Mouse (Mus musculus): ENCODE measurements around the gene Cstf1. TPM values are rescaled to one million over a fixed set of nuclear protein-coding genes. Genes with fewer than 3 reads are reported as not detected.
A peak's percentile ranks its signal among the peaks of the same experiment; 100 is the strongest.

The Cstf1 gene
- polyA plus RNA-seq, 1 experiment from 2014 or later: 50.5 TPM

DNA sequence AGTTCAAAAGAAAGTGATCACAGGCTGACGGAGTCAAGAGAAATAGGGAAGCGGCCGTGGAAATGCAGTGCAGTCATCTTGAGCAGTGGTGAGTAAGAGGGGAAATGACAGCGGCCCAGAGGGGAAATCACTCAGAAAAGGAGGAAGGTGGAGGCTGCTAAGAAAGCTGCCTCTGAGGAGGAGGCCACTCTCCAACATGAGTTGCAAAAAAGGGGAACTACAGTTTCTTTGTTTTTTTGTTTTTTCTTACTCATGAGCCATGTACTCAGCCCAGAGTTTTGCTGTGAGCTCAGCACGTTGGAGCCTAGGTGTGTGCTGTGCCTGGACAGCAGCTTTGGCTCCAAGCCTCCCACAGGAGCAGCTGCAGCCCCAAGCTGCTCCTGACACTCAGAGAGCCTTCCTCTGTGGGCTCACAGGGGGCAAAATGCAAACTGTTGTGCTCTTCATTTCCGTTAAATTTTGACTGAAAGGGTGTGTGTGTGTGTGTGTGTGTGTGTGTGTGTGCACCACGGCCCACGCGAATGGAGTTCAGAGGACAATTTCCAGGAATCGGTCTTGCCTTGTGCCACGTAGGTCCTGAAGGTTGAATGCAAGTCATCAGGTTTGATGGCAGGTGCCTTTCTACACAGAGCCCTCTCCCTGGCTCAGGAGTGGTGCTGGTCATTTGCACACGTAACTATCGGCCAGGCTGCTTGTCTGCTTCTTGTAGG lies 30.8 kb downstream of the Cstf1 start:
- Histone ChIP-seq H3K27ac (ENCODE audit: low read depth, low read length) (peak overlapping the region; percentile 23; the same call in 1 of the 2 replicates), H3K36me3 (ENCODE audit: control insufficient read depth, insufficient read depth, low read length) (no peaks in the 10 kb centered on the region), H3K27me3 (replicated peaks; ENCODE audit: control insufficient read depth, insufficient read depth, low read length) (no peaks in the 10 kb centered on the region), H3K4me3 (ENCODE audit: low read depth, low read length) (no peak overlapping the region), H3K9me3 (ENCODE audit: control insufficient read depth, low read length) (no peaks in the 10 kb centered on the region), H3K9ac (ENCODE audit: low read depth, low read length) (no peak overlapping the region), H3K4me2 (no peak overlapping the region; the same call in 1 of the 2 replicates), H3K4me1 (replicated peaks; ENCODE audit: control insufficient read depth, insufficient read depth, low read length) (no peaks in the 10 kb centered on the region)
- ATAC-seq (replicated peaks; ENCODE audit: low FRiP score) (peak; percentile 40; the same call in 1 of the 2 replicates), DNase-seq (ENCODE audit: low spot score) (no peak)
- WGBS: 52% methylated on average over 13 of the region's 13 CpGs

DNA sequence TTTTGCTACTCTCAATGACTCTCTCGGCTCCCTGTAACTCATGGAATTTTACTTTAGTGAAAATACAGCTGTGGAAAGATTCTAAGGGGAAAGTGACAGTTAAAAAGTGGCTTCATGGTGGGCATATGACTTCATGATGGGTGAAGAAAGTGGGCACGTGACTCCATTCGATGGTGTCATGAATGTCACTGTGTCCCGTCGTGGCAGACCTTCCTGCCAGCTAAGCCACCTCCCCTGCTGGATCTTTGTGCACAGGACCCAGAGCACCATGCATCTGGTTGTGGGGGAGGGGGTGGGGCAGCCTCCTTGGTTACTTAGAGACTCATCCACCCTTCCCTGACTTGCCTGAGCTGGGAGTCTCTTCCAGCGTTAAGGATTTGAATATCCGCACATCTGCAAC lies 33.8 kb downstream of the Cstf1 start:
- Histone ChIP-seq H3K27me3 (replicated peaks; ENCODE audit: control insufficient read depth, insufficient read depth, low read length) (no peaks in the 10 kb centered on the region), H3K9me3 (ENCODE audit: control insufficient read depth, low read length) (no peaks in the 10 kb centered on the region), H3K27ac (ENCODE audit: low read depth, low read length) (no peak overlapping the region), H3K9ac (ENCODE audit: low read depth, low read length) (no peak overlapping the region), H3K4me1 (replicated peaks; ENCODE audit: control insufficient read depth, insufficient read depth, low read length) (no peaks in the 10 kb centered on the region), H3K4me3 (ENCODE audit: low read depth, low read length) (no peak overlapping the region), H3K4me2 (no peak overlapping the region), H3K36me3 (ENCODE audit: control insufficient read depth, insufficient read depth, low read length) (no peaks in the 10 kb centered on the region)
- ATAC-seq (replicated peaks; ENCODE audit: low FRiP score) (no peak), DNase-seq (ENCODE audit: low spot score) (no peak)
- WGBS: 52% methylated on average over 7 of the region's 7 CpGs

DNA sequence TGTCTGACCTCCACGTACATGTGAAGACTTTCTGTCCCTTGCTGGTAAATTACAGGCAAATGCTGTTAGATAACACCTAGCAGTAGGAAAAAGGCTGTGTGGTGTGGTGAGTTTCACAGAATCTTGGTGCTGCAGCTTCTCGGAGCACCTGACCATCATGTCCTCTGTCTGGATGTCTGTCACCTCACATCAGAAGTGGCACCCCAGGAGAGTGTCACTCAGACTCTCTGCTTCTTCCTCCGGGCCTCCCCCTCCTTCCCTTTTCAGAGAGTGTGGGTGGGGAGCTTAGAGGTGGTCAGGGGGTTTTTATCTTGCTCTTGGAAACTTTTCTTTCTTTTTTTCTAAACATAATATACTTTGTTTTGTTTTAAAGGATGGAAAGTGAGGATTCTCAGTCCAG lies 34.5 kb downstream of the Cstf1 start:
- DNase-seq (ENCODE audit: low spot score) (no peak), ATAC-seq (replicated peaks; ENCODE audit: low FRiP score) (no peak)
- no peaks in the 10 kb centered on the region for H3K9me3 ChIP-seq (ENCODE audit: control insufficient read depth, low read length)
- no peak overlapping the region for H3K9ac ChIP-seq (ENCODE audit: low read depth, low read length)
- H3K36me3 ChIP-seq (ENCODE audit: control insufficient read depth, insufficient read depth, low read length): no peaks in the 10 kb centered on the region
- H3K4me3 ChIP-seq (ENCODE audit: low read depth, low read length): no peak overlapping the region
- no peak overlapping the region for H3K27ac ChIP-seq (ENCODE audit: low read depth, low read length)
- WGBS: 49% methylated on average over 3 of the region's 3 CpGs
- H3K4me2 ChIP-seq: no peak overlapping the region
- no peaks in the 10 kb centered on the region for H3K27me3 ChIP-seq (replicated peaks; ENCODE audit: control insufficient read depth, insufficient read depth, low read length)
- no peaks in the 10 kb centered on the region for H3K4me1 ChIP-seq (replicated peaks; ENCODE audit: control insufficient read depth, insufficient read depth, low read length)

DNA sequence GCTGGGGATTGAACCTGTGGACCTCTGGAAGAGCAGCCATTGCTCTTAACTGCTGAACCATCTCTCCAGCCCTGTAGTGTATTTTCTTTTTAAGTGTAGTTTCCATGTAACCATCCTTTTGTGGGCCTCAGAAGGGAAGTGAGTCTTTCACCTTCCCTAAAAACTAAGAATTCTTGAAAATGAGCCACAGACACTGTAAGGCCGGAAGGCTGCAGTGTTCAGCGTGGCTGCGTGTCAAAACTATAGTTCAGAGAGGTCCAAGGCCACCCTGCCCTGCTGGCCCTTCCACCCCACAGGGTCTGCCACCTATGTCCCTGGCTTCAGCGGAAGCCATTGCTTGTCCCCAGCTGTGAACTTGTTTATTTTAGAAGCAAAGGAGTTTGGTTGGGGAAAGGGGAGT lies 35.7 kb downstream of the Cstf1 start:
- no peaks in the 10 kb centered on the region for H3K4me1 ChIP-seq (replicated peaks; ENCODE audit: control insufficient read depth, insufficient read depth, low read length)
- H3K27me3 ChIP-seq (replicated peaks; ENCODE audit: control insufficient read depth, insufficient read depth, low read length): no peaks in the 10 kb centered on the region
- H3K36me3 ChIP-seq (ENCODE audit: control insufficient read depth, insufficient read depth, low read length): no peaks in the 10 kb centered on the region
- H3K4me2 ChIP-seq: no peak overlapping the region
- ATAC-seq (replicated peaks; ENCODE audit: low FRiP score) (no peak), DNase-seq (ENCODE audit: low spot score) (no peak)
- H3K27ac ChIP-seq (ENCODE audit: low read depth, low read length): no peak overlapping the region
- 59% methylated on average over 4 of the region's 4 CpGs for WGBS
- no peak overlapping the region for H3K9ac ChIP-seq (ENCODE audit: low read depth, low read length)
- no peaks in the 10 kb centered on the region for H3K9me3 ChIP-seq (ENCODE audit: control insufficient read depth, low read length)
- H3K4me3 ChIP-seq (ENCODE audit: low read depth, low read length): no peak overlapping the region

DNA sequence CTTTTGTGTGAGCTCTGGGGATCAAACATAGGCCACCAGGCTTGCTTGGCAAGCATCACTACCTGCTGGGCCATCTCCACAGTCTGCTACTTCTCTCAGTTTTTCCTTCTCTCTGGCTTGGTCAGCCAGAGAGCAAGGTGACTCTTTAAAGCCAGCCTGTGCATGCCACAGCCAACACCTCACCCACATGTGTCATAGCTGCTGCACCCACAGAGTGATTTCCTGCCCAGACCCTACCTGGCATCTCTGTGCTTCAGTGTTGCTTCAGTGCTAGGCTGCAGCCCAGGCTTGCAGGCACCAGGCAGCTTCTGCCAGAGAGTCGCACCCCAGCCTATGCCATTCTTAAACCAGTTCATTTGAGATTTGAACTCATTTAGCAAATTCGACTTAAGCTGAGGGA lies 37.0 kb downstream of the Cstf1 start:
- H3K4me2 ChIP-seq: no peak overlapping the region
- 68% methylated on average over 2 of the region's 2 CpGs for WGBS
- H3K4me1 ChIP-seq (replicated peaks; ENCODE audit: control insufficient read depth, insufficient read depth, low read length): 0 out of 2 replicates have a peak, but pooled peaks cover 1% of the 10 kb centered on the region
- no peak for ATAC-seq (replicated peaks; ENCODE audit: low FRiP score)
- no peaks in the 10 kb centered on the region for H3K27me3 ChIP-seq (replicated peaks; ENCODE audit: control insufficient read depth, insufficient read depth, low read length)
- H3K27ac ChIP-seq (ENCODE audit: low read depth, low read length): no peak overlapping the region
- no peak overlapping the region for H3K9ac ChIP-seq (ENCODE audit: low read depth, low read length)
- no peaks in the 10 kb centered on the region for H3K9me3 ChIP-seq (ENCODE audit: control insufficient read depth, low read length)
- no peaks in the 10 kb centered on the region for H3K36me3 ChIP-seq (ENCODE audit: control insufficient read depth, insufficient read depth, low read length)
- H3K4me3 ChIP-seq (ENCODE audit: low read depth, low read length): no peak overlapping the region
- no peak for DNase-seq (ENCODE audit: low spot score)

DNA sequence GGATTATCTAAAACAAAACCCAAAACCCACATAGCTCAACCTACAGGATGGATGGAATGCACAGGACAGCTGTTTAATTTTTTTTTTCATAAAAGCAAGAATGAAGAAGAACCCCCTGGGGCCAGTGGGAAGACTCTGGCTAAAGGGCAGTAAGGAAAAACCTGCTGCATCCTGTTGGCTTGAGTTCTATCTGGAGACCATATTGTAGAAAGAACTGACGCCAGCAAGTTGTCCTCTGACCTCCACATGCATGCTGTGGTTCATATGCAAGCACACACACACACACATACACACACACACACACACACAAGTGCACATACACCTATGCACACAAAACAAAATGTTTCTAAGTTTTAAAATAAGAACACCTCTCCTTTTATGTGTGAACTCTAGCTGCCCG lies 40.2 kb downstream of the Cstf1 start:
- Histone ChIP-seq H3K4me3 (ENCODE audit: low read depth, low read length) (no peak overlapping the region), H3K4me2 (no peak overlapping the region), H3K27ac (ENCODE audit: low read depth, low read length) (no peak overlapping the region), H3K4me1 (replicated peaks; ENCODE audit: control insufficient read depth, insufficient read depth, low read length) (peaks cover 10% of the 10 kb centered on the region), H3K9ac (ENCODE audit: low read depth, low read length) (no peak overlapping the region), H3K9me3 (ENCODE audit: control insufficient read depth, low read length) (no peaks in the 10 kb centered on the region), H3K27me3 (replicated peaks; ENCODE audit: control insufficient read depth, insufficient read depth, low read length) (no peaks in the 10 kb centered on the region), H3K36me3 (ENCODE audit: control insufficient read depth, insufficient read depth, low read length) (no peaks in the 10 kb centered on the region)
- DNase-seq (ENCODE audit: low spot score) (no peak), ATAC-seq (replicated peaks; ENCODE audit: low FRiP score) (no peak)
- WGBS: 64% methylated on average over 2 of the region's 2 CpGs

DNA sequence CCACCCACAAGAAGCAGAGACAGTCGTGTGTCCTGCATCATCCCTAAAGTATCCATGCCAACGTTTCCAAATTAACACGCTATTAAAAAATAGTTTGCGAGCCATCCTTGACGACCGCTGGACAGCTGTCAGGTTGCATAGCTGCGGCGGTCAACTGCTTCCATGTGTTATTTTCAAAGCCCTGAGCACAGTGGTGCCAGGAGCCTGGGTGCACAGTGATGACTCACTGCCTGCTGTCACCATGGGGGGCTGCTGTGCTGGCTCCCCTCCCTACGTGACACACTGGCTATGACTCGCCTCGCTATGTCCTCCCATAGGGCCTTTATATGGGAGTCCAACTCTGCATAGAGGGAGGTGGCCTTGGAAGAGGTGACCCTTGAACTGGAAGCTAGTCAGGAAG lies 40.6 kb downstream of the Cstf1 start:
- Histone ChIP-seq H3K9ac (ENCODE audit: low read depth, low read length) (no peak overlapping the region), H3K4me3 (ENCODE audit: low read depth, low read length) (no peak overlapping the region), H3K27me3 (replicated peaks; ENCODE audit: control insufficient read depth, insufficient read depth, low read length) (no peaks in the 10 kb centered on the region), H3K36me3 (ENCODE audit: control insufficient read depth, insufficient read depth, low read length) (no peaks in the 10 kb centered on the region), H3K27ac (ENCODE audit: low read depth, low read length) (no peak overlapping the region), H3K4me2 (no peak overlapping the region), H3K9me3 (ENCODE audit: control insufficient read depth, low read length) (no peaks in the 10 kb centered on the region), H3K4me1 (replicated peaks; ENCODE audit: control insufficient read depth, insufficient read depth, low read length) (peaks cover 10% of the 10 kb centered on the region)
- WGBS: 78% methylated on average over 11 of the region's 11 CpGs
- ATAC-seq (replicated peaks; ENCODE audit: low FRiP score) (no peak), DNase-seq (ENCODE audit: low spot score) (no peak)

DNA sequence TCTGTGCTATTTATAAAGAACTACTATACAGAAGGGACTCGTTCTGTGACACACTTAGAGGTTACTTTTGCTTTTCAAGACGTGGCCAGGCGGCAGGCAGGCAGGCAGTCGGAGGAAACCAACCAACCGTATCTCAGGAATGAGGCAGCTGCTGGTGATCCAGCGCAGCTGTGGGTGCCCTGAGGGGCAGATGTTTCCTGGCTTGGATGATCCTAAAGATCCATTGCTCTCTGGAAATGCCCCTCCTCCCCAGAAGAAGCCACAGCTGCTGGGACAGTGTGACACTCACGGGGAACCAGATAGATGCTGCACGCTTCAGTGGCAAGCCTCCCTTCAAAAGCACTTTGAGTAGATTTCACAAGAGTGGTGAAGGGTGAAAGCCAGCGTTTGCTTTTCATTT lies 42.0 kb downstream of the Cstf1 start:
- 14% methylated on average over 9 of the region's 9 CpGs for WGBS
- peak; percentile 53 for DNase-seq (ENCODE audit: low spot score)
- Histone ChIP-seq H3K4me3 (ENCODE audit: low read depth, low read length) (no peak overlapping the region), H3K9me3 (ENCODE audit: control insufficient read depth, low read length) (no peaks in the 10 kb centered on the region), H3K4me2 (peak overlapping the region; percentile 30; the same call in 1 of the 2 replicates), H3K27ac (ENCODE audit: low read depth, low read length) (no peak overlapping the region), H3K27me3 (replicated peaks; ENCODE audit: control insufficient read depth, insufficient read depth, low read length) (no peaks in the 10 kb centered on the region), H3K9ac (ENCODE audit: low read depth, low read length) (no peak overlapping the region), H3K4me1 (replicated peaks; ENCODE audit: control insufficient read depth, insufficient read depth, low read length) (peaks cover 10% of the 10 kb centered on the region), H3K36me3 (ENCODE audit: control insufficient read depth, insufficient read depth, low read length) (no peaks in the 10 kb centered on the region)
- peak; percentile 68 for ATAC-seq (replicated peaks; ENCODE audit: low FRiP score)

DNA sequence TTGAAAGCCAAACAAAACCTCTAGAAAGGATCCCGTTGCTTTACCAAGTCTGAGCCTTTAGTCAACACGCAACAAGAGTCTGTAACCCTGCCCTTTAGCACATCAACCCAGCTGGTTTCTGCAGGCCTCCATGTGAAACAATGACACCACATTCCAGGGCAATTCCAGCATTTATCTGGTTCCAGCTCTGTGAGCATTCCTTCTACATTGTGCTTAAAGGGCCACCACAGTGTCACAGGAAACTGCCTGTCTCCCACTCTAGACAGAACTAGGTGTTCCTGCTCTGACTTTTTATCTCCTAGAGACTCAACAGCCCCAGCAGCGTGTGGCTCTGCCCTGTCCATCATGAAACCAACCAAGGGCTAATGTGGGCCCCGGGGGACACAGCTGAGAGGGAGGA lies 42.8 kb downstream of the Cstf1 start:
- 23% methylated on average over 4 of the region's 4 CpGs for WGBS
- no peaks in the 10 kb centered on the region for H3K9me3 ChIP-seq (ENCODE audit: control insufficient read depth, low read length)
- H3K9ac ChIP-seq (ENCODE audit: low read depth, low read length): no peak overlapping the region

More for the DNA sequence above, 42.8 kb downstream of the Cstf1 start:
- DNase-seq (ENCODE audit: low spot score) (no peak), ATAC-seq (replicated peaks; ENCODE audit: low FRiP score) (peak; percentile 35; the same call in 1 of the 2 replicates)
- no peaks in the 10 kb centered on the region for H3K36me3 ChIP-seq (ENCODE audit: control insufficient read depth, insufficient read depth, low read length)
- H3K4me3 ChIP-seq (ENCODE audit: low read depth, low read length): no peak overlapping the region
- peaks cover 10% of the 10 kb centered on the region for H3K4me1 ChIP-seq (replicated peaks; ENCODE audit: control insufficient read depth, insufficient read depth, low read length)
- no peaks in the 10 kb centered on the region for H3K27me3 ChIP-seq (replicated peaks; ENCODE audit: control insufficient read depth, insufficient read depth, low read length)
- H3K27ac ChIP-seq (ENCODE audit: low read depth, low read length): peak overlapping the region; percentile 17; the same call in 1 of the 2 replicates
- H3K4me2 ChIP-seq: no peak overlapping the region
